8 mouse cellular contexts compared by ENCODE assay signal in genomic region chr12:111088186-111088585, GRCm38 (mm10). TPM values are rescaled to one million over a fixed set of nuclear protein-coding genes. Genes with fewer than 3 reads are reported as not detected.
DNase-seq lines count a peak whose midpoint lies in the region; TF ChIP-seq lines count a peak whose summit lies in the region.

No protein-coding gene starts in this region.

- TF ChIP-seq POLR2A in CH12.LX (IDR thresholded peaks at IDR 0.05; ENCODE audit: low read depth, low read length): no peak

- peak; percentile 54 to 87 for TF ChIP-seq CTCF in CH12.LX (conservative IDR thresholded peaks at IDR 0.05 in 1 of 2, IDR thresholded peaks at IDR 0.05 in 1 of 2; ENCODE audit: low read depth in 2 of 2, low read length in 2 of 2)

- peaks cover 0 to 20% of the 10 kb centered on the region in 2 experiments; a peak in 2 of 4 replicates for H3K4me1 ChIP-seq in CH12.LX (ENCODE audit: control insufficient read depth in 1 of 2, insufficient read depth in 2 of 2)

- DNase-seq in CH12.LX (ENCODE audit: extremely low read depth) (peak; percentile 79), WW6 (ENCODE audit: low read depth, low spot score) (peak; percentile 31)
- peak; percentile 49 to 74 for DNase-seq in cerebellum, postnatal 4 days (ENCODE audit: low spot score in 2 of 2)
- DNase-seq in gastrocnemius, adult 8-10 months (ENCODE audit: low spot score in 2 of 2): peak; percentile 39 to 46
- peak; percentile 59 to 91 for DNase-seq in kidney, postnatal 25 days
- peak; percentile 39 to 64 for DNase-seq in lung, adult 18-20 months
- DNase-seq in retina, postnatal 1 day: peak; percentile 82
- DNase-seq in thymus, postnatal 4 days: peak; percentile 80

- dilution Hi-C loops in CH12.LX (cut with MboI; ENCODE audit: extremely low pct_ligation_motif_present, extremely low pct_unique_long_range_greater_than_20kb, low sequenced_read_pairs): no loop called here

- in situ Hi-C loops in CH12.LX (cut with MboI; ENCODE audit: low pct_ligation_motif_present, low pct_unique_long_range_greater_than_20kb, low sequenced_read_pairs): no loop called here

- TF ChIP-seq RAD21 in CH12.LX (IDR thresholded peaks at IDR 0.05; ENCODE audit: low read depth, low read length): peak; percentile 87

- H3K9ac ChIP-seq in CH12.LX (ENCODE audit: insufficient read depth, low read depth): no peak overlapping the region

- 0 out of 2 replicates have a peak, but pooled peaks cover 2% of the 10 kb centered on the region for H3K79me2 ChIP-seq in CH12.LX (replicated peaks; ENCODE audit: control insufficient read depth, extremely low read depth, insufficient read depth, poor library complexity, severe bottlenecking)

- no peak overlapping the region for H3K4me2 ChIP-seq in CH12.LX (ENCODE audit: insufficient read depth, low read depth, poor library complexity, severe bottlenecking)

- no peaks in the 10 kb centered on the region for H3K27me3 ChIP-seq in CH12.LX (replicated peaks)

- H3K36me3 ChIP-seq in CH12.LX (replicated peaks in 1 of 2; ENCODE audit: control insufficient read depth in 1 of 2, insufficient read depth in 1 of 2, low read length in 1 of 2): peaks cover 11 to 53% of the 10 kb centered on the region in 2 experiments

- H3K9me3 ChIP-seq in CH12.LX (replicated peaks; ENCODE audit: low read length): no peaks in the 10 kb centered on the region

- no peak overlapping the region for H3K4me3 ChIP-seq in CH12.LX (replicated peaks in 1 of 3; ENCODE audit: low read depth in 2 of 3, low read length in 2 of 3, poor library complexity in 1 of 3)

- no peak for TF ChIP-seq EP300 in CH12.LX (IDR thresholded peaks at IDR 0.05; ENCODE audit: low read length)

- no peak overlapping the region for H3K27ac ChIP-seq in CH12.LX (ENCODE audit: insufficient read depth, low read depth)

TF ChIP-seq in CH12.LX, 34 proteins besides CTCF, POLR2A, EP300 and RAD21:
- TF ChIP-seq ZC3H11A (IDR thresholded peaks at IDR 0.05; ENCODE audit: low read depth, low read length): peak; percentile 32; the same call in 1 of the 2 replicates
- peak; percentile 76 for TF ChIP-seq SMC3 (IDR thresholded peaks at IDR 0.05; ENCODE audit: low read depth, low read length)
- no peak for TF ChIP-seq GABPA (IDR thresholded peaks at IDR 0.05; ENCODE audit: insufficient replicate concordance, low read depth, low read length)
- TF ChIP-seq NELFE (IDR thresholded peaks at IDR 0.05; ENCODE audit: low read depth, low read length): no peak
- TF ChIP-seq KAT2A (IDR thresholded peaks at IDR 0.05; ENCODE audit: insufficient replicate concordance, low read length): no peak
- no peak for TF ChIP-seq MAFK (IDR thresholded peaks at IDR 0.05; ENCODE audit: insufficient replicate concordance, low read length)
- no peak for TF ChIP-seq TBP (conservative IDR thresholded peaks at IDR 0.05; ENCODE audit: low read depth, low read length)
- no peak for TF ChIP-seq USF2 (conservative IDR thresholded peaks at IDR 0.05; ENCODE audit: low read depth, low read length)
- TF ChIP-seq CHD1 (IDR thresholded peaks at IDR 0.05; ENCODE audit: low read depth, low read length): no peak
- no peak for TF ChIP-seq JUND (conservative IDR thresholded peaks at IDR 0.05; ENCODE audit: low read depth, low read length)
- no peak for TF ChIP-seq MAZ (IDR thresholded peaks at IDR 0.05; ENCODE audit: low read depth, low read length)
- TF ChIP-seq TCF12 (IDR thresholded peaks at IDR 0.05; ENCODE audit: low read depth, low read length): no peak
TF ChIP-seq in CH12.LX: peak in this region for 2.

RNA-seq across cellular contexts. Expression of gene Rcor1, which starts 49.0 kb away (rescaled TPM):
- total RNA-seq in CH12.LX (2012; rRNA removed) (6.1 and 6.5 TPM in 2 replicates), CH12.LX (2014; rRNA removed) (8.3 and 8.5 TPM in 2 replicates)
- polyA plus RNA-seq in CH12.LX (2012; ENCODE audit: insufficient read length, low read depth): 15.0 and 16.1 TPM in 2 replicates
- 1 to 10 TPM; 5.5 to 6.9 (median 5.8) TPM for total RNA-seq in gastrocnemius, adult 8-10 months (2022)

Comparison
In these comparisons a context has a peak if more than half of its experiments do, and no peak if none do; other contexts are left out.
1. DNase-seq: peak in every context shown above with its lines; median percentile 82 in retina, postnatal 1 day; 80 in thymus, postnatal 4 days; 79 in CH12.LX; 75 in kidney, postnatal 25 days; 62 in cerebellum, postnatal 4 days; 52 in lung, adult 18-20 months; 42 in gastrocnemius, adult 8-10 months; 31 in WW6.